Mouse (Mus musculus) heart, postnatal 0 days (tissue): ENCODE measurements around the gene Mroh2a.

ENCODE experiments used
- CTCF ChIP-seq: IDR thresholded peaks from 2 replicates; pipeline ENCODE4 v1.5.1; 2016; ENCODE audit warnings: antibody characterized with exemption, control low read depth, low read depth
- EP300 ChIP-seq: IDR thresholded peaks from 2 replicates; pipeline ENCODE4 v1.6.1; 2016; ENCODE audit warnings: antibody characterized with exemption, low read depth

GRCm38 (mm10) chr1:88224029-88224776, 2.6 kb upstream of the Mroh2a start:
- TF ChIP-seq EP300 (no peak), CTCF (no peak)
